Mouse (Mus musculus): ENCODE data around the gene Akr1c19. TPM values are rescaled to one million over a fixed set of nuclear protein-coding genes. Genes with fewer than 3 reads are reported as not detected.
"Not testable (repeated sequence)": the region's sequence is repeated elsewhere in the genome, so short reads cannot be mapped to it uniquely, and the experiment has no call there.

The Akr1c19 gene
- polyA plus RNA-seq, 1 experiment from 2014 or later, result 15.0 TPM

DNA sequence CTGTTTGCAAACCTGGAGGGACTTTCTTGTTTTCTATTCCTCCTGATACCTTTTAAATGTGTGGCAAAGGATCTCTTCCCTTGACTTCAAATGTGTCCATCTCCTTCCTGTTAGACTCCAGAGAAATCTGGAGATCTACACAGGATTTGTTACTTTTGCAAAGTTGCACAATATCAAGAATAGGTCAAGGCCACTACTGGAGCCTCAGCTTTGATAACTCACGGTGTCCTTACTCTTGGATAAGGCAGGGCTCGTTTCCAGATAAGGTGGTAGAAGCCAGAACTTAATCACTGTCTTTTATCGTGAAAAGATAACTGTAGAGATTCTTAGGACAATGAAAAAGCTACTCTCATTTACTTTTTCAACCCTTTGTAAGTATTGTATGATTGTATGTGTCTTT lies 36.0 kb upstream of the Akr1c19 start:
- WGBS, result 55% methylated on average over 3 of the region's 3 CpGs
- no peak for ATAC-seq

DNA sequence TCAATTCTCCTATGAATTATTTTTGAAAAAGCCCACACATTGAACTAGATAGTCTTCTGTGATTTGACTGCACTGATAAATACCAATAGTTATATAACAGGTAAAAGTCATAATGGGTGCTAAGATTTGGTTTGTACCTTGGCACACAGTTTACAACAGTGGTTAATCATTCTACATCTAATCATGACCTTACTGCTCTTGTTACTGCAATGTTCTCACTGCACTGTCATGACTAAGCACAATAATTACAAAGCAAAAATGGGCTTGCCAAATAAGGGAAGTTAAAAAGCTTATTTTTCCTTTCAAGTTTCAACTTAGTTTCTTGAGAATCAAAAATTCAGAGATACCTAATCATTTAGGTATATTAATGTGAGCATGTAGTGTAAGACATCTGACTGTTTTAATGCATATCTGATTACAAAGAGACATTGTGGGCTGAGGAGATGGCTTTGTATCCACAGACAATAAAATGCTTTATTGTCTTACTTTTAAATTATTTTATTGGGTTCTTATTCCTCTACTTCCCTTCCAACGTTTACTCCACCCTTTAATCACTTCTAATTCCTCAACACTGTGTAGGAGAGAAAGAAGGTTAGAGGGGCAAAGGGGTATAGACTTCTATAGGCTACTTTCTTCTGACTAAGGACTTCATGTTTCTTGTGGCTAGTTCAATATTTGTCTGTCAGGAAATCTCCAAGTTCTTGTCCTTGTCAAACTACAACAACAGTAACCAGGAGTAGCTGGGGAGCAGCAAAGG lies 22.2 kb upstream of the Akr1c19 start:
- DNase-seq (ENCODE audit: low spot score) (no peak), ATAC-seq (no peak)
- no peak for TF ChIP-seq CTCF (IDR thresholded peaks at IDR 0.05)
- no peak for TF ChIP-seq EP300 (IDR thresholded peaks at IDR 0.05)
- H3K36me3 ChIP-seq (ENCODE audit: insufficient read depth, low read length), result no peaks in the 10 kb centered on the region
- no peak overlapping the region for H3K27ac ChIP-seq (ENCODE audit: low read length)
- H3K4me3 ChIP-seq (ENCODE audit: low read depth, low read length), result no peak overlapping the region
- H3K4me1 ChIP-seq (ENCODE audit: insufficient read depth, low read depth, low read length), result no peaks in the 10 kb centered on the region
- H3K4me2 ChIP-seq (replicated peaks; ENCODE audit: low read depth, low read length), result no peak overlapping the region
- no peaks in the 10 kb centered on the region for H3K9me3 ChIP-seq (ENCODE audit: low read length)
- 14% methylated on average over 1 of the region's 1 CpGs for WGBS
- no peak overlapping the region for H3K9ac ChIP-seq (replicated peaks; ENCODE audit: low read depth)
- H3K27me3 ChIP-seq (replicated peaks; ENCODE audit: insufficient read depth, low read length), result no peaks in the 10 kb centered on the region

More for the DNA sequence above, 36.0 kb upstream of the Akr1c19 start:
- TF ChIP-seq EP300 (IDR thresholded peaks at IDR 0.05) (no peak), CTCF (IDR thresholded peaks at IDR 0.05) (no peak)
- Histone ChIP-seq H3K27ac (ENCODE audit: low read length) (no peak overlapping the region), H3K9ac (replicated peaks; ENCODE audit: low read depth) (no peak overlapping the region), H3K4me2 (replicated peaks; ENCODE audit: low read depth, low read length) (no peak overlapping the region), H3K4me1 (ENCODE audit: insufficient read depth, low read depth, low read length) (no peaks in the 10 kb centered on the region), H3K36me3 (ENCODE audit: insufficient read depth, low read length) (no peaks in the 10 kb centered on the region), H3K4me3 (ENCODE audit: low read depth, low read length) (no peak overlapping the region), H3K27me3 (replicated peaks; ENCODE audit: insufficient read depth, low read length) (no peaks in the 10 kb centered on the region), H3K9me3 (ENCODE audit: low read length) (no peaks in the 10 kb centered on the region)
- DNase-seq (ENCODE audit: low spot score), result no peak

DNA sequence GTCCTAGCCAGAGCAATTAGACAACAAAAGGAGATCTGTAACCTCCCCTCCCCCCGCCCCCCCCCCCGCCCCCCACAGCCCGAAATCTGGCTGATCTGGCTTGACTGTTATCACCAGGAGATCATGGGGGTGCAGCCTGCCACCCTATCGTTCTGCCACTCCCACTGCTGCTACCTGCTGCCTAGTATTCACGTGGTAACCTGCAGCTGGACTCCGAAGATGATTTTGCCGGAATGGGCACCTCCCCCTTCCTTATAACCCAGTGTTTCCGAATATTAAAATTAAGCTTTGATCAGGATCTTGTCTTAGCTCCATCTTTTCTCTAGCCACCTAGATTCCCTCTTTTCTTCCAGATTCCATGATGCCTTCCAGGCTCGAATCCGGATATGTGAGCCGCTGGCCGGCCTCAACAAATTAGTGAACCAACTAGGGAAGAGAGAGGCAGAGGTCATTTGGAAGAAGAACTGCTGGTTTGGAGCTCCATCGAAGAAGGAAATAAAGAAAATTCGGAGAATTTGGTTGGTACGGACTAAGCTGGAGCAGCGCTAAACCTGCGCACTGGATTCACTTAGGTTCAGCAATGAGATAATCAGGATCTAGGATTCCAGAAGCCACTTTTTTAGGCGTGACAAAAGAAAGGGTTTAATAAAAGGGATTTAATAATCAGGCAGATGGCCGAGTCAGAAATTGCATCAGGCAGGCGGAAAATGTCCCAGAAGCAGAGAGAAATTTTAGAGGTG lies 16.8 kb upstream of the Akr1c19 start:
- TF ChIP-seq CTCF (IDR thresholded peaks at IDR 0.05) (no peak), EP300 (IDR thresholded peaks at IDR 0.05) (no peak)
- DNase-seq (ENCODE audit: low spot score), result no peak
- Histone ChIP-seq H3K27me3 (replicated peaks; ENCODE audit: insufficient read depth, low read length) (no peaks in the 10 kb centered on the region), H3K9ac (replicated peaks; ENCODE audit: low read depth) (no peak overlapping the region), H3K4me1 (ENCODE audit: insufficient read depth, low read depth, low read length) (no peaks in the 10 kb centered on the region), H3K36me3 (ENCODE audit: insufficient read depth, low read length) (no peaks in the 10 kb centered on the region), H3K4me2 (replicated peaks; ENCODE audit: low read depth, low read length) (no peak overlapping the region), H3K4me3 (ENCODE audit: low read depth, low read length) (no peak overlapping the region), H3K9me3 (ENCODE audit: low read length) (no peaks in the 10 kb centered on the region), H3K27ac (ENCODE audit: low read length) (no peak overlapping the region)
- WGBS, result 78% methylated on average over 18 of the region's 20 CpGs
- ATAC-seq, result no peak

DNA sequence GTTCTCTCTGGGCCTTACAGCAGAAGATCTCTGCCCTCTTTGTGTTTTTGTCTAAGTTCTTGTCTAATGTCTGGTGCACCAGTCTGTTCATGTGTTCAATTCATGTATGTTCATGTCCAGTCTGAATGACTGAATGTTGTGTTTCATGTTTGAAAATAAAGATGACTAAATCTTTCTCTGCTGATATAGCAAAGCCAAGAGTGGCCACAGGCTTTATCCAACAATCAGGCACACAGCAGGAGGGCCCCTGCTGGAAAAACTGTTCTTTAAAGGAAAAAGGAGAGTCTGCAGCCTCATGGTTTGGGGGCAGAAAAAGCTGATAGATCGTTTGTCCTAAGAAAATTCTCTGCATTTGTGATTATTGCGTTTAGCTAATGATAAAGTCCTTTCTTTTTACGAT lies 16.2 kb upstream of the Akr1c19 start:
- DNase-seq (ENCODE audit: low spot score), result no peak
- Histone ChIP-seq H3K4me3 (ENCODE audit: low read depth, low read length) (no peak overlapping the region), H3K9ac (replicated peaks; ENCODE audit: low read depth) (no peak overlapping the region), H3K9me3 (ENCODE audit: low read length) (no peaks in the 10 kb centered on the region), H3K36me3 (ENCODE audit: insufficient read depth, low read length) (no peaks in the 10 kb centered on the region), H3K4me1 (ENCODE audit: insufficient read depth, low read depth, low read length) (no peaks in the 10 kb centered on the region), H3K4me2 (replicated peaks; ENCODE audit: low read depth, low read length) (no peak overlapping the region), H3K27ac (ENCODE audit: low read length) (no peak overlapping the region), H3K27me3 (replicated peaks; ENCODE audit: insufficient read depth, low read length) (no peaks in the 10 kb centered on the region)
- ATAC-seq, result no peak
- WGBS, result 63% methylated on average over 3 of the region's 3 CpGs
- TF ChIP-seq EP300 (IDR thresholded peaks at IDR 0.05) (no peak), CTCF (IDR thresholded peaks at IDR 0.05) (no peak)

DNA sequence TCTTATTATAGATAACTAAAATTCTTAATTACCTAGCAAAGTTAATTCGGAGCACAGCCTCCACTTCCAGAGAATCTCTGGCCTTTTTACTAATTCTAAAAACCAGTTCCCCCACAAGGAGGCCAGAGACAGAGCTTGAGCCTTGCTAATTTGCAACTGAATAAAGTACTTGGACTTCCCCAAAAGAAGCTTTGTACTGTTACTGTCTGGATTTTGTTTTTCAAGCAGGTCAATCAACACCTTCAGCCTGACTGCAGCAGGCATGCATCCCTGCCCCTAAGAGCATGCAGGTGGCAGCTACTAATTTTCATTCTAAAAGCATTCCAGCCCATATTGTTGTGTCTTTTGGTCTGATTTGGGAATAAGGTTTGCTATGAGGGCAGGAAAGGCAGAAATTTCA lies 13.0 kb upstream of the Akr1c19 start:
- ATAC-seq; H3K27me3 ChIP-seq (replicated peaks; ENCODE audit: insufficient read depth, low read length); H3K9me3 ChIP-seq (ENCODE audit: low read length); H3K4me1 ChIP-seq (ENCODE audit: insufficient read depth, low read depth, low read length); H3K36me3 ChIP-seq (ENCODE audit: insufficient read depth, low read length); H3K4me3 ChIP-seq (ENCODE audit: low read depth, low read length); H3K9ac ChIP-seq (replicated peaks; ENCODE audit: low read depth); H3K4me2 ChIP-seq (replicated peaks; ENCODE audit: low read depth, low read length); DNase-seq (ENCODE audit: low spot score); H3K27ac ChIP-seq (ENCODE audit: low read length): not testable (repeated sequence)
- WGBS, result 81% methylated on average over 1 of the region's 1 CpGs

DNA sequence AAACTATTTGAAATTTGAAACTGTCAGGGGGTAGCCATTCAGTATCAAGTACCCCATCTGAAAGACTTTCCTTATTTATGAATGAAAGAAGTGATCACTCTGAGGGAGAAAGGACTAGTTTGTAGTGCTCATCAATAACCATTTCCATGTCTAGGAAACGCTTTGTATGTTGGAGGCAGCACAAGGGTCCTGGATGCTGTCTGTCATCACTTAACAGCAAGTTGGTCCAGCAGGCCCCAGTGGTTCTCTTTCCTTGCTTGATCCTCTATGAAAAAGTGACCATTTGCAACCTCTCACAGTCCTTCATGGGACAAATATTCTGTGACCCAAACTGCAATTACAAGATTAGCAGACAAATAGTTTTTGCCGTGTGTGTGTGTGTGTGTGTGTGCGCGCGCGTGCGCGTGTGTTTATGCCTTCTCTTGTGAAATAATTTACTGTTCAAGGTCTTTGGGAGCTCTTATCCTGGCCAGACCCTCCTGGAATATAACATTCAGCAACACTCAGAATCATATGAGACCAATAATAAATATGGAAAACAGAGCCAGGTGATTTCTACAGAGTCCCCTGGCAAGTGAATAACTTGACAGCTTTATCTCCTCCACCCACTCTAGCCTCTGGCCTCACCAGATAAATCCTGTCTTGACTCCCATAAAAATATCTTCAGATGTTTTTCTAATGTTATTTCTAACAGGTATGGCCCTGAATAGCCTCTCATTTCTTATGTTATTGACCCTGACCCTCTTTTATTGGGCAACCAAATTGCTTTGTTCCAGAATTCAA lies 2.5 kb downstream of the Akr1c19 start:
- Histone ChIP-seq H3K4me1 (ENCODE audit: insufficient read depth, low read depth, low read length) (no peaks in the 10 kb centered on the region; the same call in 1 of the 2 replicates), H3K9ac (replicated peaks; ENCODE audit: low read depth) (no peak overlapping the region), H3K4me3 (ENCODE audit: low read depth, low read length) (no peak overlapping the region), H3K27me3 (replicated peaks; ENCODE audit: insufficient read depth, low read length) (no peaks in the 10 kb centered on the region), H3K4me2 (replicated peaks; ENCODE audit: low read depth, low read length) (no peak overlapping the region), H3K36me3 (ENCODE audit: insufficient read depth, low read length) (no peaks in the 10 kb centered on the region), H3K27ac (ENCODE audit: low read length) (no peak overlapping the region; the same call in 1 of the 2 replicates), H3K9me3 (ENCODE audit: low read length) (no peaks in the 10 kb centered on the region)
- WGBS, result 68% methylated on average over 8 of the region's 8 CpGs
- TF ChIP-seq CTCF (IDR thresholded peaks at IDR 0.05) (no peak), EP300 (IDR thresholded peaks at IDR 0.05) (no peak)
- no peak for DNase-seq (ENCODE audit: low spot score)
- no peak for ATAC-seq

Measured in lung, postnatal 0 days (tissue).